Mouse (Mus musculus) lung, postnatal 14 days (tissue): ENCODE measurements around the gene Cited1.

Source experiments
- DNase-seq: peaks from one replicate; pipeline ENCODE4 v3.0.0; 2021

Cited1 gene

DNA sequence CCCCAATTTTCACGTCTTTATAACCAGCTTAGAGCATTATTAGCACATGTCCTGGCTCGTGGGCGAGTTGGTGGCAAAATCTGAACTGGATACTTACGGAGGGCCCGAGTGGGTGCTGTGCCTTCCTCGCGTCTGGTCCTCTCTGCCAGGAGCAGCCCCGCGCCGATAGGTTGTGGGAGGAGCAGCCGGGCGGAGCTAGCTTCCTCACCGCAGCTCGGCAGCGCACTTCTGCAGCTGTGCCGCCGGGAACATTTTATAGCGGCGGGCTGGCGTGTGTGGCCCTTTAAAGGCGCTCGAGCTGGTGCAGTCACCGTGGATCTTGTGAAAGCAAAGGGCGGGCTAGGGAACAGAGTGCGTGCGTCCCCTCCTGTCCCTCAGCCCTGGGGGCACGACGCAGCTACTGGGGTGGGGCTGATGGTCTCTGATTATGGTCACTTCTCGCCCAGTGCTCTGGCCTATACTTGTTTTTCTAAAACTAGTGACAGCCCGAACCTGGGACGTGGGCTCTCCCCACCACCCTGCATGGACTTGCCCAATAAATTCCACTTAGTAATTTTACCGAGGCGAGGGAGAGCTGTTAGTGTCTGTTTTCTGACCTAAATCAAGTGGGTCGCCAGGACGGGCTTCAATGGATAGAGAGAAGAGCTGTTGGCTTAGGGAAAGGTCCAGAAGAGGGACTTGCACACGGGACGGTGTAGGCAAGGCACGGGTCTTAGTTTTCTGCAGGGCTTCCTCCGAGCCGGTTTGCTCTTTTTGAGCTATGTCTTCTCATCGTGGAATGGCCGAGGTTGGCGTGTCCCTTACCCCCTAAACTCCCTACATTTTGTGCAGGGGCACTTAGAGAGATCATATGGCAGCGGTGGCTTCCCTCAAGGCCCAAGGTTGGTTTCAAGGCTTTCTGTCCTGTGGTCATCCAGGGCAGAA is at the start of gene Cited1:
Cited1 (minus strand) TSS at position 245 of the 924 bp plus-strand sequence.
- peak; percentile 46 for DNase-seq

DNA sequence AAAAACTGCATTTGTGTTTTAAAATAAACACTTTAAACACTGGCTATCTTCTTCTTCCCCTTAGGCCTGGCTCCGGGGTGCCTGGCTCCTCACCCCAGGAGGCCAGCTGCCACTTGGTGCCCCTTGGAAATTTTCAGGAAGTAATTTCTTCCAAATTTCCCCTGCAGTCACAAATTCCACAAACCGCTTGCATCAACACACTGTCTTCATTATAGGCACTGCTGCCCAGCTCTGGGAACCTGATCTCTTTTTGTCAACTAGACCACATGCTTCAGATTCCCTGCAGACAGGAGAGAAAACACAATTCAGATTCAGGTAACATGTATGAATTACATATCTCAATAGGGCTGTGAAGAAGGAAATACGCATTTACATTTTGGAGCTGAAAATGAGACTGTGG is 32.9 kb upstream of the Cited1 start:
- DNase-seq = no peak

DNA sequence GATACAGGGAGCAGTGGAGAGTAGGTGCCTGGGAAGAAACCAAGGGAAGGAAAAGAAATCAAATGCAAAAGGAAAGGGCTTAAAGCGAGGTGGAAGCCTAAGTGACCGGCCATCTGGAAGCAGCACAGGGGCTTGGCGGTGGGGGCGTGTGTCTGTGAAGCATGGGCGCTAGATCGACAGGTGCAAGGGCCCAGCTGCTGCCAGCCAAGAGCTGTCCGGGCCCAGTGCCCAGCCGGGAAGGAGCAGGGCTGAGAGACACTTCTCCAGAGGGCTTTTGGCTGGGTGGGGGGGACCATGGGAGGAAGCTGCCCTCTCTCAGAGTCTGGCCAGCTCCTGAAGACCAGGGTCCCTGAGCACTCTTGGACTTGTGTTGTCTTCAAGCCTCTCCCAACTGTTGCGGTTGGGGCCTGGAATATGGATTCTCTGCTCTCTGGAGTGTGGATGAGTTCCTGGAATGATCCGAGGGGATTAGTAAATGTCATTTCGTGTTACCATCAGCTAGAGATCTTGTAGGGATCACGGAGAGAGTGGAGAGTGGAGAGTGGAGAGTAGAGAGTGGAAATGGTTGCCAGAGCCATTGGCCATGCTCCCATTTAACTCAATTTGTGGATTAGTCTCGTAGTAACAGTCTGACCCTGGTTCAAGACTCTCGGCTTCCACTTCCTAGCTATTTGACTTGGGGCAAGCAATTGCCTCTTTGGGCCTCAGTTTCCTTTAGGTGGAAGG is 10.8 kb upstream of the Cited1 start:
- DNase-seq = no peak

DNA sequence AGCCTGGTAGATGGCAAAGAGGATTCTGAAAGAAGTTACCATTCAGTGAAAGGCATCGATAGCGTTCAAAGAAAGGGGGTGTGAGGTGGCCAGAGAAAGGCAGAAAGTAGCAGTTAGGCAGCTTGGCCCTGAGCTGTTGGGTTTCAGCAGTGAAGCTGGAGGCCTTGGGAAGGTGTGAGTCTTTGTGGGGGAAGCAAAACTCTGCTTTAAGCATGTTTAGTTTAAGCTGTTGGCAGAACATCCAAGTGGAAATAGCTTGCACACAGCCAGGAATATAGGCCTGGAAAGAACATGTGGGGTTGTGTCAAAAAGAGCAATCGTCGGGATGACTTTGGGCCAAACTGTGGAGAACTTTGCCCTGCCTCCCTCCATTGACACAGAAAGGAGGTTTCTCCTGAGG is 7.8 kb upstream of the Cited1 start:
- no peak for DNase-seq

DNA sequence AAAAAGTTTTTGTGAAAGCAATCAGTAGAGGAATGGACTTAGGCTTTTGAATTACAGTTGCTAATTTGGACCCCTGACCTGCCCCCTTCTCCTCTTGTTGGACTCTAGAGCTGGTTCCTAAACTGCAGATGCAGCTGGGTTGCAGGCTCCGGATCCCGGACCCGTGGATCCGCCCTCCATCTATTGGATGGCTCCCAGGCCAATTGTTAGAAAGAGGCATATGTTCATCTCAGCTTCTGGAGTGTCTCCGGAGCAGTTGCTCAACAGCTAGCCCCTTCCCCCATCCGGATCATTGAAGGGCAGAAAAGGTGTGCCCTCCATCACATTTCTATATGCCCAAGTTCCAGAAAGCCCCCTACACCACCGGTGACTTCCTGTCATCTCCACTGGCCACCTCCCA is 1.9 kb upstream of the Cited1 start:
- peak; percentile 3 for DNase-seq

DNA sequence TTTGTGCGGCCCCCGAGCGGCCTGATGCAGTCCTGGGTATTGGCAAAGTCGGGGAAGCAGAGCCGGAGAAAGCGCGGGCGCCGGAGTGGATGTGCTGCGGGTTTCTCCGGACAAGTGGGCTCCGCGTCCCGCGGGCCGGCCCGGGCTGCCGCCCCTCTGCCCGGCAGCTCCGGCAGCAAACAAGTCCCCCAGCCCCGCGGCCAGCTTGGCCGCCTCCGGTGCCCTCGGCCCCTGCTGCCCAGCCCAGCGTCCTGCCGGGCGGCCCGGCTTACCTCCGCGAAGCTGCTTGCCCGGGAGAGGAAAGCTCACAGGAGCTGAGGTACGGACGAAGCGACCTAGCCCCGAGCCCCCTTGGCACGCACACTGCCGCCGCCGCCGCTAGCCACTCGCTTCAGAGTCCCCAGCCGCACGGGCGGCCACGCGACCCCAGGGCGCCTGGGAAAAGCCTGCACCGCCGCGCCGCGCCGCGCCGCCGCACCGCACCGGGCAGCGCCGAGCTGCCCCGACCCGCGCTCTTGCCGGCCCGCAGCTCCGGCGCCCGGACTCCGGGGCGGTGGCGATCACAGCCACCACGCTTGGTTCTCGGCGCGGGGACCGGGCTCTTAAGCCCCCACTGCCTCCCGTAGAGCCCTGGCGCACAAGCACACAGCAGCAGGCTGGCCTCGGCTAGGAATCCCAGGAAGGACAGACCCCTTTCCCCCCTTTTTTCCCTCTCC is 602 bp downstream of the Cited1 start:
- peak; percentile 2 for DNase-seq

DNA sequence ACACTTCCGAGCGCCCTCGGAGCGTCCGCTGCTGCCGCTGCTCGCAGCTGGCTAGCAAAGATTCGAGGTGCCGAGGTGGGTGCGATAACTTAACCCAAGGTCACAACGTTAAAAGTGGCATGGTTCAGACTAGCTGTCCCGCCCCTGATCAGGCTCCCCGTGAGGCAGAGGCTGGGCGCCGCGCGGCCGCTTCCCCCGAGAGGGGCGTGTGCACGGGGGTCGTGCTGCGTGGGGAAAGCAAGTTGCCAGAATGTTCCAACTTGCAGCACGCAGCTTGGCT is 1.1 kb downstream of the Cited1 start:
- DNase-seq = no peak

DNA sequence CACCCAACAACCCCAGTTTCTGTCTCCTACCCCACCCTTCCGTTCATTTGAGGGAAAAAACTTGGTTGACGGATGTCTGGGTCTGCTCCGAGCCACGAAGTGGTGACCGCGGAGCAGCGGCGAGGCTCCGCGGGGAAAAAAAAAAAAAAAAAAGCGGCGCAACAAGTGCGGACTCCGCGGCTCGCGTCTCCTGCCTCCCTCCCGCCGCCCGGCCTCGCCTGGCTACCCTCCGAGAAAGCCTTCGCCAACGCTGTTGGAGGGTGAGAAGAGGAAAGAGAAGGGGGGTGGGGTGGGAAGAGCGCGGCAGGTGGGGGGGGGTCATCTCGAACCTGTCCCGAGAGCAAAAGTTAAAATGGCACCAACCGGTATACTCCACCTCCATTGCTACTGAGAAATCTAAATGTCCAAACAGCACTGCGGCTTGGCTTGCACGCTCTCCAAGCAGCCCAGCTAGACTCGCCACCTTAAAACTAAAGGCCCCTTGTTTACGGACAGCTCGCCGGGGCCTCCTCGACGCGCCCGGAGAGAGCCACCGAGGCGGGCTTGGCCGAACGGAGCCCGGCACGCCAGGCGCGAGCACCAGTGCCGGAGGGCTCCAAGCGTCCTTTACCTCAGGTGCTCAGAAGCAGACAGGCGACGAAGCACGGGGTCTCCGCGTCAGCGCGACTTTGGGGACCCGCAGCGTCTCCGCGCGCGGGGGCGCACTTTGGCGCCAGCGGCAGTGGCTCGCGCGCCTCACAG is 1.7 kb downstream of the Cited1 start:
- DNase-seq = peak; percentile 1

DNA sequence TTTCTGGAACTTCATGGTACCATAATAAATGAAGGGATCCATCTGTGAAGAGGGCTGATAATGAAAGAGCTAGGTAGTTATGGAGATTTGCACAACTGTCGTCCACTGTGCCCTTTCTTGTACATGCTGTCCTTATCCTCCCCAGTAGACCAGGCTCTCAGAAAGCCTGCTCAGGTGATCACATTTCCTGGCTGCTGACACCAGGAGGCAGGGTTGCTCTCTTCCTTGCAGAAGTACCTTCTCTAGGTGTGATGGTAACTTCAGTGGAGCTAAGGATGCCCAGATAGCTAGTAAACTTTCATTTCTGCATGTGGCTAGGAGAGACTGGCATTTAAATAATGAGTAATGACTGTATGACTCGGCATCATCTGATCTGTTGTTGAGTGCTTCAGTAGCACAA is 7.6 kb downstream of the Cited1 start:
- no peak for DNase-seq

DNA sequence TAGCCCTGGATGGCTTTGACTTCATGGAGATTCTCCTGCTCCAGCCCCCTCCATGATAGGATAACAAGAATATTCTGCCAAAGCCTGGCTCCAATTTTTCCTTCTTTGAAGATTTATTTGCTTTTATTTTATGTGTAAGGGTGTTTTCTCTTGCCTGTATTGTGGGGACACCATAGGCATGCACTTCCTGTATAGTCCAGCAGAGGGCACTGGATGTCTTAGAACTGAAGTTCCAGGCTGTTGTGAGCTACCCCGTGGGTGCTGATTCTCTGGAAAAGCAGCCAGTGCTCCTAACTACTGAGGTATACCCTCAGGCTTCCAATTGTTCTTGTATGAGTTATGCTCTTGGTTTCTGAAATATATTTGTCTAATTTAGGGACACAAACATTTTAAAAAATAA is 32.9 kb downstream of the Cited1 start:
- peak; percentile 55 for DNase-seq

DNA sequence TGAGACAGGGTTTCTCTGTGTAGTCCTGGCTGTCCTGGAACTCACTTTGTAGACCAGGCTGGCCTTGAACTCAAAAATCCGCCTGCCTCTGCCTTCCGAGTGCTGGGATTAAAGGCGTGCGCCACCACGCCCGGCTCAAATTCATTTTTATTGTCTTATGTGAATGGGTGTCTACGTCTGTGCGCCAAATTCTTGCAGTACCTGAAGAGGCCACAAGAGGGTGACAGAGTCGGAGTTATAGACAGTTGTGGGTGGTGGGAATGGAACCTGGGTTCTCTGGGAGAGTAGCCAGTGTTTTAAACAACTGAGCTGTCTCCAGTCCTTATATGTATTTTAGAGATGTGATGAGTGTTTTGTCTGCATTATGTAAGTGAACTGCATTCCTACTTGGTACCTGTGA is 36.6 kb downstream of the Cited1 start:
- DNase-seq = peak; percentile 17
